Mouse (Mus musculus): ENCODE measurements around the gene Vezf1.

The Vezf1 gene

GRCm38 (mm10) chr11:88126306-88126793, 58.3 kb downstream of the Vezf1 start:
- DNase-seq (ENCODE audit: low spot score) = no peak

GRCm38 (mm10) chr11:88128461-88128860, 60.4 kb downstream of the Vezf1 start:
- no peak for DNase-seq (ENCODE audit: low spot score)

- no peak for DNase-seq (ENCODE audit: low spot score)
Measured at GRCm38 (mm10) chr11:88129281-88129680, 61.2 kb downstream of the Vezf1 start.

- DNase-seq (ENCODE audit: low spot score) = no peak
Measured at GRCm38 (mm10) chr11:88129935-88130334, 61.9 kb downstream of the Vezf1 start.

- DNase-seq (ENCODE audit: low spot score) = no peak
Measured at GRCm38 (mm10) chr11:88131847-88132246, 63.8 kb downstream of the Vezf1 start.
